In genomic region chr4:120687282-120687681, GRCm38 (mm10) we compare ENCODE assay signal across 23 mouse cellular contexts. TPM values are rescaled to one million over a fixed set of nuclear protein-coding genes. Genes with fewer than 3 reads are reported as not detected.
DNase-seq lines count a peak whose midpoint lies in the region; ATAC-seq and TF ChIP-seq lines count a peak whose summit lies in the region.
"Had no signal": no experiment of that assay in that cellular context is flagged by ENCODE, and none has a peak within 500 bp of the region (broad histone marks: within the 10 kb centered on the region; RNA-seq: fewer than 3 reads in every experiment).

No protein-coding gene starts in this region.

- no peaks in the 10 kb centered on the region for H3K9me3 ChIP-seq in hindbrain, embryonic 12.5 days (replicated peaks)
- no peaks in the 10 kb centered on the region for H3K9me3 ChIP-seq in hindbrain, embryonic 16.5 days (ENCODE audit: control insufficient read depth, low read length)
- H3K9me3 ChIP-seq in midbrain, postnatal 0 days (ENCODE audit: low read length), result no peaks in the 10 kb centered on the region
- no peaks in the 10 kb centered on the region for H3K9me3 ChIP-seq in midbrain, embryonic 10.5 days (replicated peaks)
- H3K9me3 ChIP-seq: embryonic facial prominence, embryonic 12.5 days; forebrain, embryonic 15.5 days; G1E; heart, embryonic 15.5 days had no signal

- H3K4me3 ChIP-seq in hindbrain, embryonic 12.5 days, result no peak overlapping the region
- H3K4me3 ChIP-seq in hindbrain, embryonic 16.5 days (ENCODE audit: low read length), result no peak overlapping the region
- no peak overlapping the region for H3K4me3 ChIP-seq in midbrain, postnatal 0 days (ENCODE audit: low read depth, low read length)
- no peak overlapping the region for H3K4me3 ChIP-seq in midbrain, embryonic 10.5 days
- H3K4me3 ChIP-seq: embryonic facial prominence, embryonic 12.5 days; forebrain, embryonic 15.5 days; heart, adult 2 months; heart, embryonic 15.5 days had no signal

- no peaks in the 10 kb centered on the region for H3K27me3 ChIP-seq in hindbrain, embryonic 12.5 days
- H3K27me3 ChIP-seq in hindbrain, embryonic 16.5 days (replicated peaks; ENCODE audit: control insufficient read depth, insufficient read depth, low read length), result no peaks in the 10 kb centered on the region
- H3K27me3 ChIP-seq in midbrain, postnatal 0 days (ENCODE audit: insufficient read depth, low read length), result no peaks in the 10 kb centered on the region
- no peaks in the 10 kb centered on the region for H3K27me3 ChIP-seq in midbrain, embryonic 10.5 days (ENCODE audit: low read depth, poor library complexity, severe bottlenecking)
- H3K27me3 ChIP-seq: embryonic facial prominence, embryonic 12.5 days; forebrain, embryonic 15.5 days; heart, embryonic 15.5 days had no signal

- 42% methylated on average over 6 of the region's 6 CpGs for WGBS in hindbrain, embryonic 12.5 days
- WGBS in hindbrain, embryonic 16.5 days, result 28% methylated on average over 6 of the region's 6 CpGs
- WGBS in midbrain, postnatal 0 days, result 53% methylated on average over 6 of the region's 6 CpGs
- WGBS in midbrain, embryonic 10.5 days, result 69% methylated on average over 6 of the region's 6 CpGs

- TF ChIP-seq CTCF in midbrain, postnatal 0 days (IDR thresholded peaks at IDR 0.05), result no peak

- no peak overlapping the region for H3K9ac ChIP-seq in hindbrain, embryonic 12.5 days
- H3K9ac ChIP-seq in hindbrain, embryonic 16.5 days (ENCODE audit: low read depth, low read length), result no peak overlapping the region
- no peak overlapping the region for H3K9ac ChIP-seq in midbrain, postnatal 0 days (replicated peaks; ENCODE audit: low read length, poor library complexity, severe bottlenecking)
- H3K9ac ChIP-seq: embryonic facial prominence, embryonic 12.5 days; forebrain, embryonic 15.5 days; heart, embryonic 15.5 days had no signal

- peak; percentile 34 for DNase-seq in embryo, embryonic 10.5 days (ENCODE audit: low spot score)
- no peak for DNase-seq in embryo, embryonic 9.5 days (ENCODE audit: extremely low spot score)
- peak; percentile 8 for DNase-seq in midbrain, postnatal 0 days (ENCODE audit: low spot score)
- DNase-seq in midbrain, embryonic 10.5 days (ENCODE audit: low spot score), result no peak
- DNase-seq in mesoderm, embryonic 11.5 days (ENCODE audit: low read depth, low spot score), result peak; percentile 54
- DNase-seq in cerebellum, postnatal 10 days, result no peak
- DNase-seq: adrenal gland, postnatal 10 days; B cell, adult 2 months; cerebellum, adult 11 months; cerebellum, adult 8-10 months; cerebellum, postnatal 25 days; gastrocnemius, postnatal 10 days; heart, adult 2 months; heart, postnatal 14 days had no signal

- no peak overlapping the region for H3K4me2 ChIP-seq in hindbrain, embryonic 12.5 days (replicated peaks)
- no peak overlapping the region for H3K4me2 ChIP-seq in hindbrain, embryonic 16.5 days (ENCODE audit: low read length)
- H3K4me2 ChIP-seq in midbrain, postnatal 0 days (ENCODE audit: low read depth, low read length, poor library complexity, severe bottlenecking), result no peak overlapping the region
- H3K4me2 ChIP-seq: embryonic facial prominence, embryonic 12.5 days; forebrain, embryonic 15.5 days; heart, embryonic 11.5 days; heart, embryonic 15.5 days had no signal

- no peaks in the 10 kb centered on the region for H3K36me3 ChIP-seq in hindbrain, embryonic 12.5 days
- H3K36me3 ChIP-seq in hindbrain, embryonic 16.5 days (ENCODE audit: control insufficient read depth, insufficient read depth, low read length), result no peaks in the 10 kb centered on the region
- H3K36me3 ChIP-seq in midbrain, postnatal 0 days (ENCODE audit: insufficient read depth, low read length), result no peaks in the 10 kb centered on the region
- H3K36me3 ChIP-seq in midbrain, embryonic 10.5 days, result no peaks in the 10 kb centered on the region
- H3K36me3 ChIP-seq: embryonic facial prominence, embryonic 12.5 days; forebrain, embryonic 15.5 days; G1E; heart, embryonic 15.5 days had no signal

- no peaks in the 10 kb centered on the region for H3K4me1 ChIP-seq in hindbrain, embryonic 12.5 days
- H3K4me1 ChIP-seq in hindbrain, embryonic 16.5 days (ENCODE audit: control insufficient read depth, insufficient read depth, low read depth, low read length), result 0 out of 2 replicates have a peak, but pooled peaks cover 2% of the 10 kb centered on the region
- H3K4me1 ChIP-seq in midbrain, postnatal 0 days (ENCODE audit: insufficient read depth, low read length), result no peaks in the 10 kb centered on the region
- H3K4me1 ChIP-seq in midbrain, embryonic 10.5 days, result 0 out of 2 replicates have a peak, but pooled peaks cover 3% of the 10 kb centered on the region
- H3K4me1 ChIP-seq: embryonic facial prominence, embryonic 12.5 days; forebrain, embryonic 15.5 days; heart, embryonic 15.5 days had no signal

- peak; percentile 29; the same call in 1 of the 2 replicates for ATAC-seq in hindbrain, embryonic 12.5 days (ENCODE audit: low FRiP score)
- ATAC-seq in hindbrain, embryonic 16.5 days, result no peak
- ATAC-seq in midbrain, postnatal 0 days (ENCODE audit: low FRiP score), result no peak
- ATAC-seq: CD4-positive, CD25-positive, alpha-beta regulatory T cell, adult 4 months; forebrain, embryonic 15.5 days; inflammation-experienced regulatory T-cells, adult 6 months had no signal

- no peak overlapping the region for H3K27ac ChIP-seq in hindbrain, embryonic 12.5 days
- H3K27ac ChIP-seq in hindbrain, embryonic 16.5 days (ENCODE audit: low read depth, low read length), result no peak overlapping the region
- no peak overlapping the region for H3K27ac ChIP-seq in midbrain, postnatal 0 days (ENCODE audit: low read depth, low read length)
- no peak overlapping the region for H3K27ac ChIP-seq in midbrain, embryonic 10.5 days (replicated peaks)
- H3K27ac ChIP-seq: embryonic facial prominence, embryonic 12.5 days; forebrain, embryonic 15.5 days; heart, adult 2 months; heart, embryonic 15.5 days had no signal

RNA-seq across cellular contexts. Expression of gene Cited4, which starts 20.9 kb away (rescaled TPM):
- polyA plus RNA-seq in hindbrain, embryonic 12.5 days (2016; fragmentation: Nextera tagmentation; extraction: Ambion mirVana), result 6.1 and 8.2 TPM in 2 replicates
- polyA plus RNA-seq in hindbrain, embryonic 16.5 days (2015; fragmentation: Nextera tagmentation; extraction: Ambion mirVana), result 1.2 and 2.4 TPM in 2 replicates
- total RNA-seq in midbrain, postnatal 0 days (2014; rRNA removed), result 5.2 and 9.7 TPM in 2 replicates
- polyA plus RNA-seq in midbrain, postnatal 0 days (2015; fragmentation: Nextera tagmentation; extraction: Ambion mirVana), result 6.6 and 7.5 TPM in 2 replicates
- polyA plus RNA-seq in midbrain, embryonic 10.5 days (2016; fragmentation: Nextera tagmentation; extraction: Ambion mirVana), result 8.5 and 12.7 TPM in 2 replicates
- polyA plus RNA-seq: CD4-positive, CD25-positive, alpha-beta regulatory T cell, adult 4 months had no signal

Comparison
In these comparisons a context has a peak if more than half of its experiments do, and no peak if none do; other contexts are left out.
1. DNase-seq: peak in embryo, embryonic 10.5 days (single experiment), midbrain, postnatal 0 days (single experiment) and mesoderm, embryonic 11.5 days (single experiment); none in embryo, embryonic 9.5 days (single experiment), midbrain, embryonic 10.5 days (single experiment) and cerebellum, postnatal 10 days (0 of 2).